Mouse (Mus musculus): ENCODE results near the gene Cntnap5a. TPM values are rescaled to one million over a fixed set of nuclear protein-coding genes. Genes with fewer than 3 reads are reported as not detected.

Cntnap5a gene
- polyA plus RNA-seq, 1 experiment from 2014 or later: not detected

GRCm38 (mm10) chr1:116243856-116244255 lies 559.3 kb downstream of the Cntnap5a start:
- Histone ChIP-seq H3K9ac (ENCODE audit: low read depth, low read length) (no peak overlapping the region), H3K36me3 (ENCODE audit: control insufficient read depth, insufficient read depth) (no peaks in the 10 kb centered on the region), H3K4me1 (ENCODE audit: control insufficient read depth, low read depth, low read length) (no peaks in the 10 kb centered on the region), H3K27me3 (ENCODE audit: control insufficient read depth, insufficient read depth, low read depth, low read length) (no peaks in the 10 kb centered on the region), H3K9me3 (replicated peaks; ENCODE audit: control insufficient read depth, low read length) (no peaks in the 10 kb centered on the region), H3K4me2 (ENCODE audit: low read depth, low read length) (no peak overlapping the region), H3K27ac (ENCODE audit: low read length) (no peak overlapping the region), H3K4me3 (ENCODE audit: low read depth, low read length) (no peak overlapping the region)
- no peak for ATAC-seq (ENCODE audit: low read depth)
- WGBS (ENCODE audit: insufficient replicate concordance): 55% methylated on average over 2 of the region's 2 CpGs

- ATAC-seq (ENCODE audit: low read depth): no peak
- Histone ChIP-seq H3K9me3 (replicated peaks; ENCODE audit: control insufficient read depth, low read length) (no peaks in the 10 kb centered on the region), H3K36me3 (ENCODE audit: control insufficient read depth, insufficient read depth) (no peaks in the 10 kb centered on the region), H3K27me3 (ENCODE audit: control insufficient read depth, insufficient read depth, low read depth, low read length) (no peaks in the 10 kb centered on the region), H3K4me1 (ENCODE audit: control insufficient read depth, low read depth, low read length) (no peaks in the 10 kb centered on the region), H3K9ac (ENCODE audit: low read depth, low read length) (no peak overlapping the region), H3K4me2 (ENCODE audit: low read depth, low read length) (no peak overlapping the region), H3K27ac (ENCODE audit: low read length) (no peak overlapping the region), H3K4me3 (ENCODE audit: low read depth, low read length) (no peak overlapping the region)
Measured at GRCm38 (mm10) chr1:116281144-116281543, 596.6 kb downstream of the Cntnap5a start.

- ATAC-seq (ENCODE audit: low read depth): no peak
- Histone ChIP-seq H3K4me1 (ENCODE audit: control insufficient read depth, low read depth, low read length) (no peaks in the 10 kb centered on the region), H3K9ac (ENCODE audit: low read depth, low read length) (no peak overlapping the region), H3K27ac (ENCODE audit: low read length) (no peak overlapping the region), H3K4me2 (ENCODE audit: low read depth, low read length) (no peak overlapping the region), H3K27me3 (ENCODE audit: control insufficient read depth, insufficient read depth, low read depth, low read length) (no peaks in the 10 kb centered on the region), H3K9me3 (replicated peaks; ENCODE audit: control insufficient read depth, low read length) (no peaks in the 10 kb centered on the region), H3K36me3 (ENCODE audit: control insufficient read depth, insufficient read depth) (no peaks in the 10 kb centered on the region), H3K4me3 (ENCODE audit: low read depth, low read length) (no peak overlapping the region)
- 67% methylated on average over 1 of the region's 1 CpGs for WGBS (ENCODE audit: insufficient replicate concordance)
Measured at GRCm38 (mm10) chr1:116283968-116284367, 599.4 kb downstream of the Cntnap5a start.

GRCm38 (mm10) chr1:116306555-116306954 lies 622.0 kb downstream of the Cntnap5a start:
- no peak for ATAC-seq (ENCODE audit: low read depth)
- 56% methylated on average over 3 of the region's 3 CpGs for WGBS (ENCODE audit: insufficient replicate concordance)
- H3K9me3 ChIP-seq (replicated peaks; ENCODE audit: control insufficient read depth, low read length): no peaks in the 10 kb centered on the region
- no peaks in the 10 kb centered on the region for H3K27me3 ChIP-seq (ENCODE audit: control insufficient read depth, insufficient read depth, low read depth, low read length)
- no peak overlapping the region for H3K4me3 ChIP-seq (ENCODE audit: low read depth, low read length)
- no peaks in the 10 kb centered on the region for H3K4me1 ChIP-seq (ENCODE audit: control insufficient read depth, low read depth, low read length)
- no peaks in the 10 kb centered on the region for H3K36me3 ChIP-seq (ENCODE audit: control insufficient read depth, insufficient read depth)
- no peak overlapping the region for H3K27ac ChIP-seq (ENCODE audit: low read length)
- no peak overlapping the region for H3K4me2 ChIP-seq (ENCODE audit: low read depth, low read length)
- no peak overlapping the region for H3K9ac ChIP-seq (ENCODE audit: low read depth, low read length)

- Histone ChIP-seq H3K9ac (ENCODE audit: low read depth, low read length) (no peak overlapping the region), H3K4me3 (ENCODE audit: low read depth, low read length) (no peak overlapping the region), H3K4me2 (ENCODE audit: low read depth, low read length) (no peak overlapping the region), H3K36me3 (ENCODE audit: control insufficient read depth, insufficient read depth) (no peaks in the 10 kb centered on the region), H3K27ac (ENCODE audit: low read length) (no peak overlapping the region), H3K9me3 (replicated peaks; ENCODE audit: control insufficient read depth, low read length) (no peaks in the 10 kb centered on the region), H3K27me3 (ENCODE audit: control insufficient read depth, insufficient read depth, low read depth, low read length) (no peaks in the 10 kb centered on the region), H3K4me1 (ENCODE audit: control insufficient read depth, low read depth, low read length) (no peaks in the 10 kb centered on the region)
- 38% methylated on average over 3 of the region's 3 CpGs for WGBS (ENCODE audit: insufficient replicate concordance)
- no peak for ATAC-seq (ENCODE audit: low read depth)
Measured at GRCm38 (mm10) chr1:116311512-116311911, 627.0 kb downstream of the Cntnap5a start.

- Histone ChIP-seq H3K4me1 (ENCODE audit: control insufficient read depth, low read depth, low read length) (no peaks in the 10 kb centered on the region), H3K27me3 (ENCODE audit: control insufficient read depth, insufficient read depth, low read depth, low read length) (no peaks in the 10 kb centered on the region), H3K36me3 (ENCODE audit: control insufficient read depth, insufficient read depth) (no peaks in the 10 kb centered on the region), H3K27ac (ENCODE audit: low read length) (no peak overlapping the region), H3K9me3 (replicated peaks; ENCODE audit: control insufficient read depth, low read length) (no peaks in the 10 kb centered on the region), H3K4me3 (ENCODE audit: low read depth, low read length) (no peak overlapping the region), H3K9ac (ENCODE audit: low read depth, low read length) (no peak overlapping the region), H3K4me2 (ENCODE audit: low read depth, low read length) (no peak overlapping the region)
- ATAC-seq (ENCODE audit: low read depth): no peak
Measured at GRCm38 (mm10) chr1:116313269-116313668, 628.7 kb downstream of the Cntnap5a start.

- ATAC-seq (ENCODE audit: low read depth): no peak
- H3K4me2 ChIP-seq (ENCODE audit: low read depth, low read length): no peak overlapping the region
- H3K4me3 ChIP-seq (ENCODE audit: low read depth, low read length): no peak overlapping the region
Measured at GRCm38 (mm10) chr1:116324505-116324904, 639.9 kb downstream of the Cntnap5a start.

GRCm38 (mm10) chr1:116353669-116354068 lies 669.1 kb downstream of the Cntnap5a start:
- no peak for ATAC-seq (ENCODE audit: low read depth)
- H3K4me1 ChIP-seq (ENCODE audit: control insufficient read depth, low read depth, low read length): no peaks in the 10 kb centered on the region
- no peak overlapping the region for H3K4me2 ChIP-seq (ENCODE audit: low read depth, low read length)
- H3K9me3 ChIP-seq (replicated peaks; ENCODE audit: control insufficient read depth, low read length): no peaks in the 10 kb centered on the region
- no peak overlapping the region for H3K27ac ChIP-seq (ENCODE audit: low read length)
- H3K9ac ChIP-seq (ENCODE audit: low read depth, low read length): no peak overlapping the region
- no peaks in the 10 kb centered on the region for H3K36me3 ChIP-seq (ENCODE audit: control insufficient read depth, insufficient read depth)
- H3K4me3 ChIP-seq (ENCODE audit: low read depth, low read length): no peak overlapping the region
- no peaks in the 10 kb centered on the region for H3K27me3 ChIP-seq (ENCODE audit: control insufficient read depth, insufficient read depth, low read depth, low read length)

More at GRCm38 (mm10) chr1:116324505-116324904, 639.9 kb downstream of the Cntnap5a start:
- Histone ChIP-seq H3K36me3 (ENCODE audit: control insufficient read depth, insufficient read depth) (no peaks in the 10 kb centered on the region), H3K9me3 (replicated peaks; ENCODE audit: control insufficient read depth, low read length) (no peaks in the 10 kb centered on the region), H3K4me1 (ENCODE audit: control insufficient read depth, low read depth, low read length) (no peaks in the 10 kb centered on the region), H3K27ac (ENCODE audit: low read length) (no peak overlapping the region), H3K9ac (ENCODE audit: low read depth, low read length) (no peak overlapping the region), H3K27me3 (ENCODE audit: control insufficient read depth, insufficient read depth, low read depth, low read length) (no peaks in the 10 kb centered on the region)

GRCm38 (mm10) chr1:116365606-116366005 lies 681.0 kb downstream of the Cntnap5a start:
- no peak overlapping the region for H3K27ac ChIP-seq (ENCODE audit: low read length)
- H3K9me3 ChIP-seq (replicated peaks; ENCODE audit: control insufficient read depth, low read length): no peaks in the 10 kb centered on the region
- no peaks in the 10 kb centered on the region for H3K27me3 ChIP-seq (ENCODE audit: control insufficient read depth, insufficient read depth, low read depth, low read length)
- no peak overlapping the region for H3K9ac ChIP-seq (ENCODE audit: low read depth, low read length)
- no peak for ATAC-seq (ENCODE audit: low read depth)
- 40% methylated on average over 2 of the region's 2 CpGs for WGBS (ENCODE audit: insufficient replicate concordance)
- no peaks in the 10 kb centered on the region for H3K36me3 ChIP-seq (ENCODE audit: control insufficient read depth, insufficient read depth)
- no peak overlapping the region for H3K4me2 ChIP-seq (ENCODE audit: low read depth, low read length)
- H3K4me1 ChIP-seq (ENCODE audit: control insufficient read depth, low read depth, low read length): no peaks in the 10 kb centered on the region
- no peak overlapping the region for H3K4me3 ChIP-seq (ENCODE audit: low read depth, low read length)

- Histone ChIP-seq H3K27me3 (ENCODE audit: control insufficient read depth, insufficient read depth, low read depth, low read length) (no peaks in the 10 kb centered on the region), H3K4me1 (ENCODE audit: control insufficient read depth, low read depth, low read length) (no peaks in the 10 kb centered on the region), H3K4me2 (ENCODE audit: low read depth, low read length) (no peak overlapping the region), H3K27ac (ENCODE audit: low read length) (no peak overlapping the region), H3K36me3 (ENCODE audit: control insufficient read depth, insufficient read depth) (no peaks in the 10 kb centered on the region), H3K9me3 (replicated peaks; ENCODE audit: control insufficient read depth, low read length) (no peaks in the 10 kb centered on the region), H3K9ac (ENCODE audit: low read depth, low read length) (no peak overlapping the region), H3K4me3 (ENCODE audit: low read depth, low read length) (no peak overlapping the region)
- WGBS (ENCODE audit: insufficient replicate concordance): 32% methylated on average over 2 of the region's 2 CpGs
- no peak for ATAC-seq (ENCODE audit: low read depth)
Measured at GRCm38 (mm10) chr1:116366171-116366570, 681.6 kb downstream of the Cntnap5a start.
